9 mouse cellular contexts compared by ENCODE assay signal in genomic region chr19:48090393-48090792, GRCm38 (mm10).
DNase-seq lines count a peak whose midpoint lies in the region; ATAC-seq lines count a peak whose summit lies in the region.
"Had no signal": no experiment of that assay in that cellular context is flagged by ENCODE, and none has a peak within 500 bp of the region (broad histone marks: within the 10 kb centered on the region; RNA-seq: fewer than 3 reads in every experiment).

No protein-coding gene starts in this region.

- H3K27me3 ChIP-seq in intestine, embryonic 14.5 days (replicated peaks; ENCODE audit: control insufficient read depth, insufficient read depth, low read length): no peaks in the 10 kb centered on the region
- no peaks in the 10 kb centered on the region; the same call in 1 of the 2 replicates for H3K27me3 ChIP-seq in intestine, embryonic 16.5 days (replicated peaks; ENCODE audit: control insufficient read depth, insufficient read depth, low read length)

- no peak overlapping the region for H3K4me2 ChIP-seq in intestine, embryonic 14.5 days (ENCODE audit: low read length)
- no peak overlapping the region for H3K4me2 ChIP-seq in intestine, embryonic 16.5 days (ENCODE audit: low read depth, low read length)
- H3K4me2 ChIP-seq: limb, embryonic 13.5 days had no signal

- 22% methylated on average over 3 of the region's 3 CpGs for WGBS in intestine, embryonic 14.5 days
- WGBS in intestine, embryonic 16.5 days: 27% methylated on average over 3 of the region's 3 CpGs

- no peak for ATAC-seq in CD4-positive, CD25-positive, alpha-beta regulatory T cell, adult 4 months
- ATAC-seq in intestine, embryonic 14.5 days (replicated peaks; ENCODE audit: low FRiP score, low TSS enrichment, low read depth): no peak
- ATAC-seq in intestine, embryonic 16.5 days: no peak

- H3K36me3 ChIP-seq in intestine, embryonic 14.5 days (ENCODE audit: control insufficient read depth, insufficient read depth, low read length): no peaks in the 10 kb centered on the region
- H3K36me3 ChIP-seq in intestine, embryonic 16.5 days (ENCODE audit: control insufficient read depth, insufficient read depth, low read length): no peaks in the 10 kb centered on the region
- H3K36me3 ChIP-seq: limb, embryonic 13.5 days had no signal

- no peak overlapping the region for H3K27ac ChIP-seq in intestine, embryonic 14.5 days (ENCODE audit: low read depth)
- no peak overlapping the region for H3K27ac ChIP-seq in intestine, embryonic 16.5 days (ENCODE audit: low read length)
- H3K27ac ChIP-seq: limb, embryonic 13.5 days had no signal

- H3K4me1 ChIP-seq in intestine, embryonic 14.5 days (replicated peaks; ENCODE audit: control insufficient read depth, insufficient read depth, low read length): no peaks in the 10 kb centered on the region
- H3K4me1 ChIP-seq in intestine, embryonic 16.5 days (ENCODE audit: control insufficient read depth, insufficient read depth, low read length): no peaks in the 10 kb centered on the region

- no peak overlapping the region for H3K4me3 ChIP-seq in intestine, embryonic 14.5 days (ENCODE audit: low read depth, low read length)
- no peak overlapping the region for H3K4me3 ChIP-seq in intestine, embryonic 16.5 days (ENCODE audit: low read length)
- H3K4me3 ChIP-seq: limb, embryonic 13.5 days had no signal

- peak; percentile 0 for DNase-seq in CD4-positive, CD25-positive, alpha-beta regulatory T cell, adult 2 months (ENCODE audit: low read depth, low spot score)
- DNase-seq in intestine, embryonic 14.5 days (ENCODE audit: low spot score): peak; percentile 62
- DNase-seq in Muller cell, postnatal 12 days (ENCODE audit: inconsistent ontology term): peak; percentile 4
- peak; percentile 44 to 54 for DNase-seq in frontal cortex, postnatal 36 days (ENCODE audit: low spot score in 2 of 2)
- peak; percentile 26 for DNase-seq in lung, postnatal 36 days
- DNase-seq in urinary bladder, postnatal 25 days (ENCODE audit: low spot score): no peak

- no peak overlapping the region for H3K9ac ChIP-seq in intestine, embryonic 14.5 days (ENCODE audit: low read length)
- no peak overlapping the region for H3K9ac ChIP-seq in intestine, embryonic 16.5 days (ENCODE audit: low read depth, low read length)
- H3K9ac ChIP-seq: limb, embryonic 13.5 days had no signal

- no peaks in the 10 kb centered on the region; the same call in 1 of the 2 replicates for H3K9me3 ChIP-seq in intestine, embryonic 14.5 days (ENCODE audit: control insufficient read depth, low read length)
- no peaks in the 10 kb centered on the region for H3K9me3 ChIP-seq in intestine, embryonic 16.5 days (ENCODE audit: control insufficient read depth, low read length)
